Mouse (Mus musculus) intestine, embryonic 15.5 days (tissue): ENCODE measurements around the gene Ppp2r2c. TPM values are rescaled to one million over a fixed set of nuclear protein-coding genes. Genes with fewer than 3 reads are reported as not detected.

Experiments used
- polyA plus RNA-seq: library from polyadenylated mRNA; unstranded; fragments of >200 nt; fragmentation: Nextera tagmentation; extraction: Ambion mirVana; gene quantifications from 2 replicates; pipeline ENCODE4 v1.2.1, GENCODE M21; 2015

Ppp2r2c gene
- polyA plus RNA-seq, 1 experiment from 2014 or later: 0.89 TPM

Other genes with a start within 250 kb of the Ppp2r2c start
- gene D5Ertd579e, start 172.5 kb upstream of the Ppp2r2c start, polyA plus RNA-seq: 15.6 and 16.7 TPM in 2 replicates
- 21.8 and 23.5 TPM in 2 replicates for gene Bloc1s4, start 119.9 kb upstream of the Ppp2r2c start, polyA plus RNA-seq
- 421 and 480 TPM in 2 replicates for gene Mrfap1, start 71.7 kb upstream of the Ppp2r2c start, polyA plus RNA-seq
- gene Man2b2, start 37.9 kb upstream of the Ppp2r2c start, polyA plus RNA-seq: 26.4 and 30.6 TPM in 2 replicates
- 12.1 and 14.6 TPM in 2 replicates for gene Wfs1, start 120.7 kb downstream of the Ppp2r2c start, polyA plus RNA-seq
- 0.01 and 0.05 TPM in 2 replicates for gene Gm1043, start 216.9 kb downstream of the Ppp2r2c start, polyA plus RNA-seq